Mouse (Mus musculus): ENCODE measurements around the gene Olfr574. TPM values are rescaled to one million over a fixed set of nuclear protein-coding genes. Genes with fewer than 3 reads are reported as not detected.

Gene Olfr574
- polyA plus RNA-seq, 1 experiment from 2014 or later, result not detected

Other genes with a start within 250 kb of the Olfr574 start
- gene Olfr558, start 246.3 kb upstream of the Olfr574 start, polyA plus RNA-seq (2014; fragmentation: Nextera tagmentation; extraction: Ambion mirVana), result 0.13 and 0.17 TPM in 2 replicates
- gene Olfr33, start 229.4 kb upstream of the Olfr574 start, polyA plus RNA-seq (2014; fragmentation: Nextera tagmentation; extraction: Ambion mirVana), result not detected in 2 replicates
- gene Olfr559, start 221.0 kb upstream of the Olfr574 start, polyA plus RNA-seq (2014; fragmentation: Nextera tagmentation; extraction: Ambion mirVana), result not detected in 2 replicates
- not detected in 2 replicates for gene Olfr560, start 189.1 kb upstream of the Olfr574 start, polyA plus RNA-seq (2014; fragmentation: Nextera tagmentation; extraction: Ambion mirVana)
- 0.18 and 0.49 TPM in 2 replicates for gene Olfr78, start 189.0 kb upstream of the Olfr574 start, polyA plus RNA-seq (2014; fragmentation: Nextera tagmentation; extraction: Ambion mirVana)
- gene Olfr561, start 177.2 kb upstream of the Olfr574 start, polyA plus RNA-seq (2014; fragmentation: Nextera tagmentation; extraction: Ambion mirVana), result not detected in 2 replicates
- not detected in 2 replicates for gene Olfr564, start 145.0 kb upstream of the Olfr574 start, polyA plus RNA-seq (2014; fragmentation: Nextera tagmentation; extraction: Ambion mirVana)
- not detected in 2 replicates for gene Olfr566, start 89.7 kb upstream of the Olfr574 start, polyA plus RNA-seq (2014; fragmentation: Nextera tagmentation; extraction: Ambion mirVana)
- gene Olfr568, start 71.3 kb upstream of the Olfr574 start, polyA plus RNA-seq (2014; fragmentation: Nextera tagmentation; extraction: Ambion mirVana), result not detected in 2 replicates
- gene Olfr569, start 57.6 kb upstream of the Olfr574 start, polyA plus RNA-seq (2014; fragmentation: Nextera tagmentation; extraction: Ambion mirVana), result not detected in 2 replicates
- gene Olfr570, start 53.9 kb upstream of the Olfr574 start, polyA plus RNA-seq (2014; fragmentation: Nextera tagmentation; extraction: Ambion mirVana), result not detected in 2 replicates
- gene Olfr571, start 30.9 kb upstream of the Olfr574 start, polyA plus RNA-seq (2014; fragmentation: Nextera tagmentation; extraction: Ambion mirVana), result not detected in 2 replicates
- not detected in 2 replicates for gene Olfr572, start 24.1 kb upstream of the Olfr574 start, polyA plus RNA-seq (2014; fragmentation: Nextera tagmentation; extraction: Ambion mirVana)
- gene Olfr573-ps1, start 5.9 kb upstream of the Olfr574 start, polyA plus RNA-seq (2014; fragmentation: Nextera tagmentation; extraction: Ambion mirVana), result not detected in 2 replicates
- not detected in 2 replicates for gene Olfr575, start 10.3 kb downstream of the Olfr574 start, polyA plus RNA-seq (2014; fragmentation: Nextera tagmentation; extraction: Ambion mirVana)
- not detected in 2 replicates for gene Olfr576, start 14.2 kb downstream of the Olfr574 start, polyA plus RNA-seq (2014; fragmentation: Nextera tagmentation; extraction: Ambion mirVana)
- gene Olfr577, start 27.5 kb downstream of the Olfr574 start, polyA plus RNA-seq (2014; fragmentation: Nextera tagmentation; extraction: Ambion mirVana), result not detected in 2 replicates
- gene Olfr578, start 40.9 kb downstream of the Olfr574 start, polyA plus RNA-seq (2014; fragmentation: Nextera tagmentation; extraction: Ambion mirVana), result not detected in 2 replicates
- gene Olfr582, start 89.6 kb downstream of the Olfr574 start, polyA plus RNA-seq (2014; fragmentation: Nextera tagmentation; extraction: Ambion mirVana), result not detected in 2 replicates
- not detected in 2 replicates for gene Olfr583, start 102.8 kb downstream of the Olfr574 start, polyA plus RNA-seq (2014; fragmentation: Nextera tagmentation; extraction: Ambion mirVana)
- gene Olfr584, start 133.4 kb downstream of the Olfr574 start, polyA plus RNA-seq (2014; fragmentation: Nextera tagmentation; extraction: Ambion mirVana), result not detected in 2 replicates
- not detected in 2 replicates for gene Olfr585, start 149.3 kb downstream of the Olfr574 start, polyA plus RNA-seq (2014; fragmentation: Nextera tagmentation; extraction: Ambion mirVana)
- gene Olfr586, start 177.2 kb downstream of the Olfr574 start, polyA plus RNA-seq (2014; fragmentation: Nextera tagmentation; extraction: Ambion mirVana), result not detected in 2 replicates
- gene Olfr588-ps1, start 192.4 kb downstream of the Olfr574 start, polyA plus RNA-seq (2014; fragmentation: Nextera tagmentation; extraction: Ambion mirVana), result not detected in 2 replicates
- not detected in 2 replicates for gene Olfr589, start 207.9 kb downstream of the Olfr574 start, polyA plus RNA-seq (2014; fragmentation: Nextera tagmentation; extraction: Ambion mirVana)
- gene Olfr591, start 229.9 kb downstream of the Olfr574 start, polyA plus RNA-seq (2014; fragmentation: Nextera tagmentation; extraction: Ambion mirVana), result not detected in 2 replicates
- not detected in 2 replicates for gene Olfr592, start 236.3 kb downstream of the Olfr574 start, polyA plus RNA-seq (2014; fragmentation: Nextera tagmentation; extraction: Ambion mirVana)